Mouse (Mus musculus) lung, postnatal 25 days (tissue): ENCODE results near the gene Wnk1.
A peak's percentile ranks its signal among the peaks of the same experiment; 100 is the strongest.

ENCODE experiments used
- DNase-seq: peaks from one replicate; pipeline ENCODE4 v3.0.0; 2022; ENCODE audit warnings: low spot score

Gene Wnk1

DNA sequence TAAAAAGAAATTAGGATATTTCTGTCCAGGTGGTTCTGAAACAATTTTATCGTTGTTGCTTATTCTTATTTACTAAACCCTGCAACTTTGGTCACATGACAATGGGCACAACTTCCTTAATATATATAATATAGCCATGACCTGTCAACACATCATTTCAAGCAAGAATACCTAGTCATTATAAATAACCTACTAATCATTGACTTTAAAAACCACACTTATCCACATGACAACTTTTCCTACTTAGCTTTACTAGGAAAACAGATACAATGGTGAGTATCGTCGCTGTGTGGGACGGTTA, 2.0 kb upstream of the Wnk1 start:
- no peak for DNase-seq

DNA sequence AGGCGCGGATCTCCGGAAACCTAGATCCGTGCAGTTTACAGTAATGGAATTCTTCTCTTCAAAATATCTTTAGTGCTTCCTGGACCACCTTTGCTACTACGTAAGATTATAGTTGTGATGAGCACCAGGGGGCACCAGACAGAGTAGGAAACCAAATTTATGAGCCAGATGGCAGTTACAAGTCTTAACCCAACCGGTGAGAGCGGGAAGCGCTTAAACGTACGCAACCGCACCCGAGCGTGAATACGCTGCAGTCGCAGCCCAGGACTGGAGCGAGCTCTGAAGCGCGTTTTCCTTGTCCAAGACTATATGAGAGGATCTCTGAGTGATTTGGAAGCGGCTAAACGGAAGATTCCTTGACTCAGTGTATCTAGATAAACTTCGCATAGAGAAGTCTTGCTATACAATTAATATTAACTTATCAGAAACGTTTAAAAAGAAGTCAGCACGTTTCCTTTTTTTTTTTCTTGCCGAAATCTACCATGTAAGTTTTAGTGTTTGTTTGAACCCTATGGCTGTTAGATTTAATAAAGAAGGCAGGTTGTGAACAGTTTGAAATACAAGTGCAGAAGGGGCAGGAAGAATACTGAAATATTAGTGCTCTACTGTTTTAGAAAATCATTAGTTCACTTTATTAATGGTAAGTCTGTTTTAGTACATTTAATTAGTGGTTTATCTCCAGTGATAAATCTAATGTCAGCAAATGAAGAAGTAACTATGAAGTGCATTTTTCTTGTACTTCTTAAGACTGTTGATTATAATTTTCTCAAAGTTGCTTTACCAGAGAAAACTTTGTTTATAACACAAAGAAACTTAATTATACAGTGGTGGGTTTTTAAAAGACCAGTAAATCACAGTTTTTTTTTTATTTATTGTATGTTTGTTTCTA, 1.4 kb upstream of the Wnk1 start:
- peak; percentile 91 for DNase-seq

DNA sequence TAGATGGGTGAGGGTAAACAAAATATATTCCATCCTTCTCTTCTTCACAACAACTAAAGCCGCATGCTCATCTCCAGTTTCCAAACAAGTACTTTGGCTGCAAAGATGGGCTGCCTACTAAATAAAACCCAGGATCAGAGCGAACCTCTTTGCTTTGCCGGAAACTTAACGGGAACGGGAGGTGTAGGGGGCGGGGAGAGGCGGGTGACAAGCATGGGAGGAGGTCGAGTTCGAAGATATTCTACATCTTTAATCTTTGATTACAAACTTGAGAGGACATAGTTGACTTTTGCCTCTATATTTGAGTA, 738 bp upstream of the Wnk1 start:
- peak; percentile 24 for DNase-seq

DNA sequence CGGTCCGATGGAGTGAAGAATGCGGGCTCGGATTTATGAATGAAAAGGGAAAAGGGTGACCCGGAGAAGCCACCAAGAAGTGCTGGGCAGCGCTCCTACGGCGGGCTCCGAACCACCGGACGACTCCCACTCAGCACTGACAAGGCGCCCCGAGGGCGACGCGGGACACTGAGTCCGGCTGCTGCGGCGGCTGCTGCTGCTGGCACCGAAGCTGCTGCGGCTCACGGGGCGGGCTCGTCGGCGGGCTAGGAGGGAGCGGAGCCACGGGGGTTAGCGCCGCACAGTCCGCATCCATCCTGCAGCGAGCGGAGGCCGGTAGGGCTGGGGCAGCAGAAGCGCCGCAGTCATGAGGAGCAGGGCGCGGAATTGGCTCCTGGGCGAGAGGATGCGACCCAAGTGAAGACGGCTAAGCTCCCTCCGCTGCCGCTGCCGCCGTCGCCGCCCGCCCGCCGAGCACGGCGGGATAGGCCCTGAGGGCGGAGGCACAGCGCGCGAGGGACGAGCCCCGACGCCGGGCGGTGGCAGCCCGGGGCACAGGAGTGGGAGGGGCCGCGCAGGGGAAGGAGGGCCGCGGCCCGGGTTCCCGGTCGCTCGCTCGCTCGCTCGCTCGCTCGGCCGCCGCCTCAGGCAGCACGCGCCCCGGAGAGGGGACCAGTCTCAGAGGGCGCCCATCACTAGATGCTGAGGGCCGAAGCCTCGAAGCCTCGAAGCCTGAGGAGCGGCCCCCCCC, 671 bp downstream of the Wnk1 start:
- DNase-seq: peak; percentile 79

DNA sequence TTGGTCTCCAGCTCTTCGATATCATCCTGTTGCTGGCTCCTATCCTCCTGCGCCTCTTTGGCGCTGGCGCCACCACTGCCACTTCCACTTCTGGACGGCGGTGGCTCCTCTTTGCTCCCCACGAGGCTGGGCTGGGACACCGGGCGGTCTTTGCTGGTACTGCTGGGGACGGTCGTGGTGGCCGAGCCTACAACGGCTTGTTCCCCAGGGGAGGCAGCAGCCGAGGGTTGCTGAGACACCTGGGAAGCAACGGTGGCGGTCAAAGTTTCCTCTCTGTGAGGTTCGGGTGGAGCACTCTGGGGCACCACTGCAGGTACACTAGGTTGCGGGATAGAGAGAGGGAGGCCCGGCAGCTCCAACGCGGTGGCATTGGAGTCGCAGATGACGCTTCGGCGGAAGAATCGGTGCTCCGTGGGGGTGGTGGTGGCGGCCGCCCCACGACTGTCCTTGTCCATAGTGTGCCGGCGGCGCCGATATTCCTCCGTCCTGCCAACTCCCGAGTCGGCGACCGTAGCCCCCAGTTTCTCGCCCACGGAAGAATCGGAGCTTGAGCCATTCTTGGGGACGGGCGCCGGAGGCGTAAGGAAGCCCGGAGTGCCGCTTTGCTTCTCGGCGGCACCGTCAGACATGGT, 1.4 kb downstream of the Wnk1 start:
- DNase-seq: peak; percentile 73

DNA sequence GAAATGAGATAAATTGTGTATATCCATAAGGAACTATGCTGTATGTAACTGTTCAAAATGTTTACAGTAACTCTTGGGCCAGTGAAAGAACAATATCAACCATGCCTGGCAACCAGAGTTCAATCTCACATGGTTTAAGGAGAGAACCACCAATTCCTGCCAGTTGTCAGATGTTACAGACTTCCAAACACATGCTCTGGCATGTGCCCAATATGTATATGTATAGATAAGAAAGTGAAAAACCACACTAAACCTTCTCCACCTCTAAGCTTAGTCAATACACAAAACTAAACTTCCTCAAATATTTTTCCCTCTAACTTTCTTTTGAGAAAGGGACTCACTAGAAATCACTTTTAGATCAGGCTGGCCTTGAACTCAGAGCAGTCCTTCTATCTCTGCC, 13.9 kb downstream of the Wnk1 start:
- DNase-seq: no peak

DNA sequence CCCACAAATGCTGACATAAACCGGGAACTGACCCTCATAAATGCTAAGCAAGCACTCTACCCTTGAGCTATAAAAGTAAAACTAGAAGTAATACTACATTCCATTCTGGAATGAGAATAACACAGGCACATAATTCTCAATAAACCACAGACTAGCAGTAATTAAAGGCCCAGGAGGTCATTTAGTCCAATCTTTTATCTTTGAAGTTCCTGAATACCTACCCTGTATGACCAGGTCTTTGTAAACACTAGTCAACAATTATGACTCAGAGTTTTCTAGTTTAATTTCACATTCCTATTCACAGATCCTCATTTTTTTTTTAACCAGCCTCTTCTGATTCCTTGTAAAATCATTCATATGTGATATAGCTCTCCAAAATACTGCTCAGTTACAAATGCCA, 14.7 kb downstream of the Wnk1 start:
- no peak for DNase-seq

DNA sequence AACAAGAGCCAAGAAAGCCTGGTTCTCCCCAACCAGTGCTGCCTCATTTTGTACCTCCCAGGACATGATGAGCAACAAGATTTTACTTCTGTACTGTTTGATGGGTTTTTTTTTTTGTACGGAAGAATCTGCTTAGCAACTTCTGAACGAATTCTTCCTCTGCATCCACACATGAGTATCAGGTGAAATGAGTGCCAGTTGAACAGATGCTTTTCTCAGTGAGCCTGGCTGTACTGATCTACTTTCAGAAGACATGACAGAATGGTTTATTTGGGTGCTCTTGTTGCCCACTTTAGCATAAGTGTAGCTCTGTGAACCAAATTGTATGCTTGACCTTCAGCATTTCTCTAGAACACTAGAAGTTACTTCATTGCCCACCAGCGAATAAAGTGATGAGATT, 16.4 kb downstream of the Wnk1 start:
- no peak for DNase-seq

DNA sequence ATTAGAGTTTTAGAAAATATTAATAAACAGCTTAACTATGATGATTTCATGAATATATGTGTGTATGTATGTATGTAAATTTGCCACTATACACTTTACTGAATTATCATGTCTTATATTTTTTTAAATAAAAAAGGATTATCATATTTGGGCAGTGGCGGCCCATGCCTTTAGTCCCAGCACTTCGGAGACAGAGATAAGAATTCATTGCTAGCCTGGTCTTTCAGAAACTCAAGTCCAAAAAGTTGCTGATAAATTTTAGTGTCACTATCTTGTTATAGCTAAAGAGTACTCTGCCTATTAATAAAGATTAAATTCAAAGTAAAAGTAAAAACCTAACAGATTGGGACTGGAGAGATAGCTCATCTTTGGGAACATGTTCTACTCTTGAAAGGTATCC, 18.8 kb downstream of the Wnk1 start:
- DNase-seq: no peak

DNA sequence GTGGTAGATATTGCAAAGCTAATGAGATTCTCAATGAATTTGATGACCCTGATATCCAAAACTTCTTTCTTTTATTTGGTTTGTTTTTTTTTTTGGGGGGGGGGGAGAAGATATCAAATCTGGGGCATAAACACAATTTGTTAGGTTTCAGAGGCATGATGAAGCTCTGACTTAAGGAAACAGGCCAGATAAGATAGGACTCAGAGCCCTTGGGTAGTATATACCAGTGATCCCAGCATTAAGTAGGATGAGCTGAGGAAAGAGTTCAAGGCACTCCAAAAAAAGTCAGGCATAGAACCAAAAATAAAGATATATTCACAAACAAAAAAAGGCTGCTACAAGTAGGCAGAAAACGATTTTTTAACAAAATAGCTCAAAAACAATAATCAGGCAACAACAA, 25.3 kb downstream of the Wnk1 start:
- no peak for DNase-seq

DNA sequence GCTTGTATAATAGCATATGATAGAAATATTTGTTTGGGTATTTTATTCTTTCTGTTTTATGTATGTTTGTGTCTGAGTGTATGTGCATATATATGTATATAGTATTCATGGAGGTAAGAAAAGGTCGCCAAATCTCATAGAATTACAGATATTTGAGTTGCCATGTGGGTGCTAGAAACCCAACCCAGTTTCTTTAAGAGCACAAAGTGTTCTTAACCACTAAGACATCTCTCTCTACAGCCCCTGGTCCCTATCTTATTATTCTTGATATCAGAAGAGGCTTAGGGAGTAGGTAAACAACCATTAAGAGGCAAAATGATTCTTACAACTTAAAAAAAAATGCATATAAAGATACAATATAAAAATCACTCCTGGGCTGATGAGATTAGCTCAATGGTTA, 27.0 kb downstream of the Wnk1 start:
- DNase-seq: no peak

DNA sequence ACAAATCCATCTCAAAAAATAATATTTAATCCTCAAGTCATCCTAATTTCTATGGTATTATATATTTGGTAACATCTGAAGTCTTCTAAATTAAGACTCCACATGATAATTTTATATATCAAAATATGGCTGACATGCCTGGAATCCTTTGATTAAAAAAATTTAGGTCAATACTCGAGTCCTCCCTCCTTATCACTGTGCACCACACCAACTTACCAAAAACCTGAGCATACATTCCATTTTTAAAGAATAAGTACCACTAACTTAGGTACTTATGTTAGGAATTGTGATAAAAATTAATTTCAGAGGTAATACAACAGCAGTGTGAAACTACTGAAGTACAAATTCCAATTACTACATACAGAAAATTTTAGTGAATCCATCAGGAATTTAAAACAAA, 27.5 kb downstream of the Wnk1 start:
- DNase-seq: no peak

DNA sequence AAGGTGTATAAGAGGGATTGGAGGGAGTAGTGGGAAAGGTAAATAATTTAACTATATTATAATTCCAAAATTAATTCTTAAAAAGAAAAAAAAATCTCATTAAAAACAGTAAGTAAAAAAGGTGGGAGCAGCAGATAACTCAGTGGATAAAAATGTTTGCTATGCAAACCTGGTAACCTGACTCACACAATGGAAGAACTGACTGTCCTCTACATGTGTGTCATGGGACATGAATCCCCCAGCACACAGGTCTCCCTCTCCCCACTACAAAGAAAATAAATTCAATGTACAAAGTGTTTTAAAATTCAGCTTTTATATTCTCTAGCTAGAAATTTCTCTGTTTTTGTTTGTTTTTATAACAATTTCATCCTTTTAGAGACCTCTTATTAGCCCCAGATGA, 27.9 kb downstream of the Wnk1 start:
- DNase-seq: no peak

DNA sequence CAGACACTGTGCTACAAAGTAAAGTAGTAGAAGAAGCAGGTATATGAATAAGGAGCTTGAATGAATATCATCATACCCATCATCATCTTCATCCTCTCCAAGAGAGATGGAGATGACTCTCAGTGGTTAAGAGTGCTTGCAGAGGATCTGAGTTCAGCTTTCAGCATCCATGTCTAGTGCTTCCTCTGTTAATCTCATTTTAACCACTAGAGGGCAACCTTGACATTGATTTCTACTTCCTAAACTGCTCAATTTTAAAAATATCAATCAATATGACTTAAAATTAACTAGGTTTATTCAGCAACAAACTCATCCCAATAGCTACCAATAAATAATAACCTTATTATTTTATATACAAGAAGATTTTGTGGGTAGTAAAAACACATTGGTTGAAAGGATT, 36.8 kb downstream of the Wnk1 start:
- DNase-seq: peak; percentile 66

DNA sequence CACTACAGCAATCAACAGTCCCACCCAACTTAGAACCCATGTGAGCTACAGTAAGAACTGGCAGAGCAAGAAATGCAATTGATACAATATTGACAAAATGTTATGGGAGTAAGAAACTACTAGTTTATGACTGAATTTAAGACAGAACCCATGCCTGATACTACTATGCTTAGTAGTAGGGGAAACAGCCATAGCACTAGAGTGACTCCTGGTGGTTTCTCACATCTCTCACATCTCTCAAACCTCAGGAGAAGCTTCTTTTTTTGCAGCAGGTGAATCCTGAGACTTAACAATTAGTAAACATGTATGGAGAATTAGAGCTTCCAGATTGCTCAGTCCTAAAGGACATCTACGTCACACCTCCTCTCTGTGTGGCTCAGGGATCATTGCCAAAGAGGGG, 42.0 kb downstream of the Wnk1 start:
- DNase-seq: no peak

DNA sequence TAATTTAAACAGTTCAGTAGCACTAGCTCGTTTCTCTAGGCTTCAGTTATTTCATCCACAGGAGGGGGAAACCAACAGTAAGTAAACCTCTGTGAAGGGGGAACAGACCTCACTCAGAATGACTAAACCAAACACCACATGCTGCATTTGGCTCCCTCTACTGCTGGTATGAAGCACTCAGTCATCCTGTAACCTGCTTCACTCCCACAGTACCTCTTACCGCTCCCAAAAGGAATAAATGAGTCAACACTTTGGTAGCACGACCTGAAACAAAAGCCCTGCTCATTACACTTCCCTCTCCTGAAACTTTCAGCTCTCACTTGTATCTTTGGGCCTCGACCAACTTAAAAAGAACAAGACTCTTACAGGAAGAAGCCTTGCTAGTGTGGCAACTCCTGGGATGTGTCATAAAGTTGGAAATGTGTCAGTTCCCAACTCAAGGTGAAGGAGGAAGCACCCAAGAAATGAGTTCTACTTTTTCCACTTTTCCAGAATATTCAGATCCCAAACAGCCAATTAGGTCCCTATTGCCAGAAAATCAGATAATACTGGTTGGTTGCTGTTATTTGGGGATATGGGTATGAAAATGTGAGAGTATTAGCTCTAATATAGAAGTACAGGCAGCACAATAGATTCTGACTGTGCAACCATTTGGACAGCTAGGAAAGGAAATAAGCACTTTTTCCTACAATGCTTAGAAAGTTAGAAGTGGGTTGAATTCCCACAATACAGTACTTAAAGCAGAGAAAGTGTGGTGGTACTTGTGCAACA, 114.1 kb downstream of the Wnk1 start:
- peak; percentile 30 for DNase-seq

DNA sequence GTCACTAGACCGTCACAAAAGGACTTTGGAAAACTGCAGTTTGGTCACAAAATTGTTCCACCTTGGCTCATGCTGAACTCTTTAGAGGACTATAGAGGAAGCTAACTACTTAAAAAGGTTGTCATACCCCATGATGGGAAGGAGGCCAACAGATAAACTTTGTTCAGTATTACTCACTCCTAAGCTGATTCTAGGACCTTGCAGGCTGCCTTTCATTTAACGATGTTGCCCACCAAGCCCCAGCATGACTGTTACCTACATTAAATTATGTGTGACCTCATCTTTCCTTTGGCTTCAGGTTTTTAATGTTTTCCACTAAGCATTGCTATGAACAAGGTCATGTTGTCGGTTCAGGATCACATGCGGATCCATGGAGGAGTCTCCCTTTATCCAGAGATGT, 115.9 kb downstream of the Wnk1 start:
- no peak for DNase-seq

DNA sequence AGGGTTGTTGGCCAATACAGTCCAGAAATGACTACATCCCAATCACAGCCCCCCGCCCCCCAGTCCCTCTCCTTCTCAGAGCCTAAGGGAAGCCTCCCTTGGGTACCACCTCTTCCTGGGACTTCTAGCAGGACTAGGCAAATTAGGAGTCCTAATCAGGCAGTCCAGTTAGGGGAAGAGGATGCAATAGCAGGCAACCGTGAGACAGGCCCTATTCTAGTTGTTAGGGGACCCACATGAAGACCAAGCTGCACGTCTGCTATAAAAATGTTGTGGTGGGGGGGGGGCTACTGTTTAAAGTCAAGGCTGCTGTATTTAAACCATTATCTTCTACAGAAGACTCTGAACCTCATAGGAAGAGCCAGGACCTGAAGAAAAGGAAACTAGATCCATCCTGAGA, 116.3 kb downstream of the Wnk1 start:
- DNase-seq: no peak

DNA sequence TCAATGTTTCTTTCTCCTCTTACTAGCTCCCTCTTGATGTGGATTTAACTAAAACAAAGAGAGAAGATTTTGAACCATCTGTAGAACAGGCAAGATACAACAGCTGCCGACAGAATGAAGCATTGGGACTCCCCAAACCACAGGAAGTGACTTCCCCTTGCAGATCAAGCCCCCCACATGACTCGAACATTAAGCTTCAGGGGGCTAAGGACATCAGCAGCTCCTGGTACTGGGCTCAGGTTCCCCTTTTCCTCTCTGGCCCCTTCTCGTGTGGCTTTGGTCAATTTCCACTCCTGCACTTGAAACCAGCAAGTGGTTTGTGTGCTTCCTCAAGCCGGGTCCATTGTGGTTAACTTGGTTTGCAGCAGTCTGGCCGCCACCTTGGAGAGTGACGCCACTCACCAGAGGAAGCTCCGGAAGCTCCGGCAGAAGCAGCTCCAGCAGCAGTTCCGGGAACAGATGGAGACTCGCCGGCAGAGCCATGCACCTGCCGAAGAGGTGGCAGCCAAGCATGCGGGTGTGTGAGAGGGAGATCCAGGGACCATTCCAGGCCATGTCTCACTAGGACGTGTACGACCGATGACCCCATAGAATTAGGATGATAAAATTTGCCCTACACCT, 119.8 kb downstream of the Wnk1 start:
- peak; percentile 22 for DNase-seq

DNA sequence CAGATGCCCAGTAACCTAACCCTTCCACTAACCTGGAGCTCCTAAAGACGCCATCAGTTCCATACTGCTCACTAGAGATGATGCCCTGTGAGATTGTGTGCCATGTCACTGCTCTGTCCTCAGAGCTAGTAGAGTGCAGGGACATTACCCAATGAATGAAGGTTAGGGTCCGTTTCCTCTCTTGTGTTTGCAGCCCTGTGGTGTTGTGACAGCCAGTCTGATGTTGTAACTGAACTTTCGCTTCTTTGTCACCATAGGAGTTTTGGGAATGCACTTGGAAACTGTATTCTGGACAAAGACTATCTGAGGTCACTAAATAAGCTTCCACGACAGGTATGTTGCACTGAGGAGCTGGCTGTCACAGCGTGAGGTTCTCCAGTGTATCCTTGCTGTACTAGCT, 122.8 kb downstream of the Wnk1 start:
- no peak for DNase-seq

DNA sequence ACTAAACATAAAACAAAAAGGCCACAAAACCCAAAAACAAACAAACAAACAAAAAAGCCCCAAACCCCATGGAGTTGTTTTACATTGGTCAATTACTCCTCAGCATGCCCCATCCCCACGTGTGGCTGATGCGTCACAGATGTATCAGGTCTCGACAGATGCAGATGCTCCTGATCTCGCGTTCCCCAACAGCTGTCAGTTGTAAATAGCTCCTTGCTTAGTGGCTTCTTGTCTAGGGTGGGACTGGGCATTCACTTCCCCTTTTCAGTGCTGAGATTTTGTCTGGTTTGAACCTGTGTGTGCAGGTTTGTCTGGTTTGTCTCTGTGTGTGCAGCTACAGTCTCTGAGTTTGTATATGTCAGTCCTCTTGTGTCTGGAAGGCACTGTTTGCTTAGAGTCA, 126.4 kb downstream of the Wnk1 start:
- no peak for DNase-seq

DNA sequence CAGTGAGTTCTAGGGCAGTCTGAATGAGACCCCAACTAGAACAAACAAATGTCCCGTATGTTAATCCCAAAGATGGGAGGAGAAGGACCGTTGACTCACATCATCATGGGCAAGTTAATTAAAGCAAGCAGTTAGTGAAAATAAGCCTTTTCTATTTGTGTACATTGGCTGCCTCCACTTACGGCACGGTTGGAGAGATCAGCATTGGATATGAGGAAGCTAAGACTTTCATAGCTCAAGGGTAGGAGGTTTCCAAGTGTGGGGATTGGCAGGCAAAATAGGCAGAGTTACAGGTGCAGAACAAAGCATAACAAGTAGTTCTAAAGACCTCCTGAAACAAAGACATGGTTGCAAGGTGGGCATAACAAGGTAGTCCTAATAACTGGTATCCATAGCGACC, 133.0 kb downstream of the Wnk1 start:
- DNase-seq: no peak
